Mouse (Mus musculus): Measurements from ENCODE around the gene Csta1. TPM values are rescaled to one million over a fixed set of nuclear protein-coding genes. Genes with fewer than 3 reads are reported as not detected.
"Not testable (repeated sequence)": the region's sequence is repeated elsewhere in the genome, so short reads cannot be mapped to it uniquely, and the experiment has no call there.

Csta1 gene
- polyA plus RNA-seq (2016; fragmentation: Nextera tagmentation; extraction: Ambion mirVana) = not detected in 2 replicates

GRCm38 (mm10) chr16:36131141-36131540 is at the start of gene Csta1:
Csta1 (minus strand) TSS chr16:36131241.
- no peaks in the 10 kb centered on the region for H3K9me3 ChIP-seq (replicated peaks)
- H3K4me3 ChIP-seq = no peak within 1 kb of the TSS
- H3K27me3 ChIP-seq (replicated peaks) = no peaks in the 10 kb centered on the region
- WGBS (ENCODE audit: insufficient replicate concordance) = 43% methylated on average over 1 of the region's 1 CpGs
- H3K27ac ChIP-seq = no peak within 1 kb of the TSS
- H3K36me3 ChIP-seq = no peaks in the 10 kb centered on the region
- no peak for ATAC-seq
- H3K4me1 ChIP-seq = no peaks in the 10 kb centered on the region
- H3K9ac ChIP-seq = no peak within 1 kb of the TSS
- no peak within 1 kb of the TSS for H3K4me2 ChIP-seq

DNA sequence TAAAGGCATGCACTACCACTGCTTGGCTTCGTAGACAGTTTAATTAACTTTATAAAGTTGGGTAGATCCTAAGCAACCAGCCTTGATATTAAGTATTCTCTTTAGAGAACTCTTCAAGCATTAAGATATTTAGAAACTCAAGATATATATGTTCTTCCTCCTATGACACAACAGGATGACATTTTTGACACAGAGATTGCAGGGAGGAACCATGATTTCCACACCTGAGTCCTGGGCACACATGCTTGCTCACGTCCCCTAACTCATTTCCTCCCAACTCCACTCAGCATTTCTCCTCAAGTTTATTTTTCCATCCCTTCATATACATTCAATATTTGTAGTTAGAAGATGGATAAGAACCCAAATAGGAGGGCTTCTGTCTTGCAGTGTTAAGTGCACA is 48.9 kb upstream of the Csta1 start:
- no peak overlapping the region for H3K27ac ChIP-seq
- no peak overlapping the region for H3K4me2 ChIP-seq
- ATAC-seq = no peak
- no peaks in the 10 kb centered on the region for H3K36me3 ChIP-seq
- H3K9ac ChIP-seq = no peak overlapping the region
- H3K4me3 ChIP-seq = no peak overlapping the region
- WGBS (ENCODE audit: insufficient replicate concordance) = 51% methylated on average over 2 of the region's 2 CpGs
- H3K9me3 ChIP-seq (replicated peaks) = no peaks in the 10 kb centered on the region
- no peaks in the 10 kb centered on the region for H3K4me1 ChIP-seq
- H3K27me3 ChIP-seq (replicated peaks) = no peaks in the 10 kb centered on the region

DNA sequence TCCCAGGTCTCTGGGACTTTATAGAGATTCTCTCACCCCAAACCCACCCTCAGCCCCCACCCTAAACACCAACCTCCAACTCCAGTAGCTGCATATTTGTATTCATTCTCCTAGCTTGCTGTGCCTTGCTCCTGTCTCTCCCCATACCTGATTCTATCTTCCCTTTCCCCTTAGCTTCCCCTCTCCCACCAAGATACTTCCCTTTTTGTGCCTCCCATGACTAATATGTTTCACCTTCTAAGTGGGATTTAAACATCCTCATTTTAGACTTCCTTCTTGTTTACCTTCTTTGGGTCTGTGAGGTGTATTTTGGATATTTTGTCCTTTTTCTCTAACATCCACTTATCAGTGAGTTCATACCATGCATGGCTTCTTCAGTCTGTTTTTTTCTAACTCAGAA is 45.1 kb upstream of the Csta1 start:
- ATAC-seq = no peak

GRCm38 (mm10) chr16:36167841-36168240 is 36.8 kb upstream of the Csta1 start:
- ATAC-seq; H3K27ac ChIP-seq; H3K4me3 ChIP-seq; H3K36me3 ChIP-seq; H3K9me3 ChIP-seq (replicated peaks); H3K4me2 ChIP-seq; H3K4me1 ChIP-seq; H3K27me3 ChIP-seq (replicated peaks); H3K9ac ChIP-seq: not testable (repeated sequence)
- WGBS (ENCODE audit: insufficient replicate concordance) = 76% methylated on average over 9 of the region's 10 CpGs

More for the DNA sequence above, 45.1 kb upstream of the Csta1 start:
- Histone ChIP-seq H3K27ac (no peak overlapping the region), H3K27me3 (replicated peaks) (no peaks in the 10 kb centered on the region), H3K9ac (no peak overlapping the region), H3K4me3 (no peak overlapping the region), H3K9me3 (replicated peaks) (no peaks in the 10 kb centered on the region), H3K4me2 (no peak overlapping the region), H3K4me1 (no peaks in the 10 kb centered on the region), H3K36me3 (no peaks in the 10 kb centered on the region)

GRCm38 (mm10) chr16:36156402-36156975 is 25.4 kb upstream of the Csta1 start, which contains the start of gene Stfa2l1:
Stfa2l1 (plus strand) TSS chr16:36156811.
- Histone ChIP-seq H3K36me3 (no peaks in the 10 kb centered on the region), H3K4me2 (no peak within 1 kb of the TSS), H3K4me1 (no peaks in the 10 kb centered on the region), H3K4me3 (no peak within 1 kb of the TSS), H3K27ac (no peak within 1 kb of the TSS), H3K27me3 (replicated peaks) (no peaks in the 10 kb centered on the region), H3K9me3 (replicated peaks) (no peaks in the 10 kb centered on the region), H3K9ac (no peak within 1 kb of the TSS)
- ATAC-seq = no peak

DNA sequence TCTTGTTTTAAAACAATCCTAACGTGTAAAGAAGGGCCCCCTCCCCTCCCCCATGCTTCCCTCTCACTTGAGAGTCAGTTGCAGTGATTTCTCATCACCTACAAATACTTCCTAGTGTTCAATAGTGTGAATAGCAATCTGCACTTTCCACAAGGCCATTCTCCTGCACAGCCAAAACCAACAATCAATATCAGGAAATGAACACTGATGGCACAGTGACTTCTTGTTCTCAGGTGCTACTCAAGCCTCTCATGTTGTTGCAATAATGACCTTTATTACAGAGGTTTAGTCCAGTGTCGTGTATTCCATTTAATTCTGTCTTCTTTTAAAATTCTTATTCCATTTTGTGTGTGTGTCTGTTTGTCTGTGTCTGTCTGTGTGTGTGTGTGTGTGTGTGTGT is 7.2 kb upstream of the Csta1 start:
- Histone ChIP-seq H3K4me1 (no peaks in the 10 kb centered on the region), H3K4me2 (no peak overlapping the region), H3K27ac (no peak overlapping the region), H3K4me3 (no peak overlapping the region), H3K9me3 (replicated peaks) (no peaks in the 10 kb centered on the region), H3K27me3 (replicated peaks) (no peaks in the 10 kb centered on the region), H3K36me3 (no peaks in the 10 kb centered on the region), H3K9ac (no peak overlapping the region)
- WGBS (ENCODE audit: insufficient replicate concordance) = 53% methylated on average over 2 of the region's 2 CpGs
- no peak for ATAC-seq

DNA sequence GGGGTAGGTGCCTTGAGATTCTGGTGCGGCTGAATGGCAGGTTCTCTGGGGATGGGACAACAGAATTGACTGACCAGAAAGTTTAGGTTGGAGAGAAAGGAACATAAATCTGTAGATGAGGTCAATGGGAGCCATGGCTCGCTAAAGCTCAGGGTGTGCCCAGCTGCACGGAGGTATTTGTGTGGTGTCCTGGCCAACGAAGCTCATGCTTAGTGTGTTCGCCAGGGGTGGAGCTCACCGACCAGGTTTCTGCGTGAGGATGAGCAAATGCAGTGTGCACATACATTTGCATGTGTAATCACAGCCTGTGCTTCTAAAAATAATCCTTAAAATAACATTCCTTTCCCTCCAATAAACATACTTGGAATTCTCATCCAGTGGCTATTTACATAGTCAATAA is 2.9 kb downstream of the Csta1 start:
- Histone ChIP-seq H3K27ac (no peak overlapping the region), H3K36me3 (no peaks in the 10 kb centered on the region), H3K4me3 (no peak overlapping the region), H3K4me1 (no peaks in the 10 kb centered on the region), H3K9ac (no peak overlapping the region), H3K4me2 (no peak overlapping the region), H3K27me3 (replicated peaks) (no peaks in the 10 kb centered on the region), H3K9me3 (replicated peaks) (no peaks in the 10 kb centered on the region)
- WGBS (ENCODE audit: insufficient replicate concordance) = 75% methylated on average over 7 of the region's 7 CpGs
- ATAC-seq = no peak

GRCm38 (mm10) chr16:36115751-36116150 is 15.3 kb downstream of the Csta1 start:
- not testable (repeated sequence) for H3K4me1 ChIP-seq; H3K4me2 ChIP-seq; ATAC-seq; H3K4me3 ChIP-seq; H3K27me3 ChIP-seq (replicated peaks); H3K36me3 ChIP-seq; H3K27ac ChIP-seq; H3K9ac ChIP-seq; H3K9me3 ChIP-seq (replicated peaks)
- WGBS (ENCODE audit: insufficient replicate concordance) = 70% methylated on average over 6 of the region's 6 CpGs

DNA sequence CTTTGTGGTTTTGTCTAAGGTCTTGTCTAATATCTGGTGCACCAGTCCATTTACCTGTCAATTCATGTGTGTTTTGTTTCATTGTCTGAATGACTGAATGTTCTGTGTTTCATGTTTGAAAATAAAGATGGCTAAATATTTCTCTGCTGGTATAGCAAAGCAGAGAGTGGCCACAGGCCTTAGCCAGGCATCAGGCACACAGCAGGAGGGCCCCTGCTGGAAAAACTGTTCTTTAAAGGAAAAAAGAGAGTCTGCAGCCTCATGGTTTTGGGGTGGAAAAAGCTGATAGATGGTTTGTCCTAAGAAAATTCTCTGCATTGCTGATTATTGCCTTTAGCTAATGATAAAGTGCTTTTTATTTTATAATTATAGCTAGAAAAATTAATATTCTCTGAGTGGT is 19.6 kb downstream of the Csta1 start:
- H3K27ac ChIP-seq; H3K4me3 ChIP-seq; H3K9ac ChIP-seq; H3K9me3 ChIP-seq (replicated peaks); H3K27me3 ChIP-seq (replicated peaks); ATAC-seq; H3K4me2 ChIP-seq; H3K4me1 ChIP-seq; H3K36me3 ChIP-seq: not testable (repeated sequence)

DNA sequence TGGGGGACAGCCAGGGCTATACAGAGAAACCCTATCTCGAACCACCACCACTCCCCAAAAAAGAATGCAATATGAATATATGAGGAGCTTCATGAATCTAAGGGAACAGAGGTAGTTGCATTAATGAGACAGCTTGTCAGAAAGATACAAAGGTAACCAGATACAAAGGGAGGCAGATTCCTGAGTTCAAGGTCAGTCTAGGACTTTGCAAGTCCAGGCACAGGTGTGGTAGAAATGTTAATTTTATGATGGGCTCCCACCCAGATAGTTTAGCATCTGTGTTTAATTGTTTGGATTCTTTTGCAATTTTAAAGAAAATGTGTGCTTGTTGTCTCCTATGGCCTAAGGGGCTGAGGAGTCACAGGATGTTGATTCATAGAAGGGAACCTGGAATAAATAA is 28.8 kb downstream of the Csta1 start:
- ATAC-seq = no peak
- H3K36me3 ChIP-seq = no peaks in the 10 kb centered on the region
- no peak overlapping the region for H3K27ac ChIP-seq
- no peaks in the 10 kb centered on the region for H3K4me1 ChIP-seq
- no peak overlapping the region for H3K9ac ChIP-seq
- WGBS (ENCODE audit: insufficient replicate concordance) = 57% methylated on average over 1 of the region's 1 CpGs
- H3K4me3 ChIP-seq = no peak overlapping the region
- no peaks in the 10 kb centered on the region for H3K9me3 ChIP-seq (replicated peaks)
- H3K4me2 ChIP-seq = no peak overlapping the region
- no peaks in the 10 kb centered on the region for H3K27me3 ChIP-seq (replicated peaks)

- Histone ChIP-seq H3K9me3 (replicated peaks) (no peaks in the 10 kb centered on the region), H3K36me3 (no peaks in the 10 kb centered on the region), H3K4me1 (no peaks in the 10 kb centered on the region), H3K9ac (no peak overlapping the region), H3K4me2 (no peak overlapping the region), H3K27me3 (replicated peaks) (no peaks in the 10 kb centered on the region), H3K27ac (no peak overlapping the region), H3K4me3 (no peak overlapping the region)
- no peak for ATAC-seq
- 57% methylated on average over 1 of the region's 1 CpGs for whole genome bisulfite sequencing (ENCODE audit: insufficient replicate concordance)
Measured at GRCm38 (mm10) chr16:36101526-36101925, 29.5 kb downstream of the Csta1 start.

DNA sequence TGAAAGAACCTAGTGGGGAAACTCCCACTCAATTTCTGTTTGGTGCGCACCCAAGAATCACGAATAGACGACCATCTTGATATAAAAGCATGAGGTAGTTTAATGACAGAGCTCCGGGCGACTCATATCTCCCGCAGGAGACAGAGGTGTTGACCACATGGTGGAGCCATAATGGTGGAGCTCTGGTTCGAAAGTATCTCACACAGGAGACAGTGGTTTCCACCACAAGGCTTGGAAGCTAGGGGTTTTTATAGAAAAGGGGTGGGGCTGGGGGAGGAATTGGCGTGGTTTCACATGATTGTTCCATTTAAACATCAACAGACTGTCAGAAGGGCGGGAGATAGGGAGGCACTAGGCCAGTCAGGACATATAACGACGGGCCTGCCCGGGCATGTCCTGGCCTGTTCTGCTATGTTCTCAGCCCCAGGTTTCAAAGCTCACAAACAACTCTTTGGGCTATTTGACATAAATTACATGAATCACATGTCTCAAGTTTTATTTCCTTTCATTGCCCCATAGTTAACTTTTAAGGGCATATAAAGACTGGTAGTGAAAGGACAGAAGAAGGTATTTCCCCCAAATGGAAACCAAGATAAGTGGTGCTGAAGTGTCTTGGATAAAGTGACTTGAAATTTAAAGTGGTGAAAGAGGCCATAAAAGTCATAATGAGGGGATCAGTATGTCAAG is 33.1 kb downstream of the Csta1 start:
- not testable (repeated sequence) for H3K4me3 ChIP-seq; ATAC-seq; H3K36me3 ChIP-seq; H3K27me3 ChIP-seq (replicated peaks); H3K27ac ChIP-seq; H3K4me1 ChIP-seq; H3K4me2 ChIP-seq; H3K9me3 ChIP-seq (replicated peaks); H3K9ac ChIP-seq
- WGBS (ENCODE audit: insufficient replicate concordance) = 84% methylated on average over 12 of the region's 12 CpGs

DNA sequence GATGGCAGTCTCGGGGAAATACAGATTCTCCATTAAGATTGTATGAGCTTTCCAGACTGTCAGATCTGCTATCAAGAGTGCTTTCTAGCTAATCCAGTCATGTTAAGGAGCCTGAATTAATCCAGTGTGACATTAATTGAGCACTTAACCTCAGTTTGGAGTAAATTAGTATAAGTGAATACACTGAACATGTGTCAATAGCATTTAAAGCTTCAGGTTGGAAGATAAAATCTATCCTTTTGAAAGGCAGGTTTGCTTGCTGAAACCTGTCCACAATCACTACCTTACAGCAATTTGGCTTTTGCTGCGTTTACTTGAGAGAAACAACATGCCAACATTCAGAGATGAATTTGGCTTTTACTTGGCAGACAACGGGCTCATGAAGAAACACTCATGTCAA is 37.0 kb downstream of the Csta1 start:
- H3K9me3 ChIP-seq (replicated peaks) = no peaks in the 10 kb centered on the region

More for the DNA sequence above, 37.0 kb downstream of the Csta1 start:
- no peaks in the 10 kb centered on the region for H3K27me3 ChIP-seq (replicated peaks)
- H3K9ac ChIP-seq = no peak overlapping the region
- H3K4me3 ChIP-seq = no peak overlapping the region
- ATAC-seq = no peak
- H3K36me3 ChIP-seq = peaks cover 40% of the 10 kb centered on the region
- H3K27ac ChIP-seq = no peak overlapping the region
- WGBS (ENCODE audit: insufficient replicate concordance) = 67% methylated on average over 3 of the region's 3 CpGs
- H3K4me1 ChIP-seq = no peaks in the 10 kb centered on the region
- no peak overlapping the region for H3K4me2 ChIP-seq

All from liver, embryonic 12.5 days (tissue).